Mouse (Mus musculus) MEL (cell line): ENCODE results near the gene Plxnc1.

Experiments
- CTCF ChIP-seq, 3 experiments: IDR thresholded peaks in 2 of 3; conservative IDR thresholded peaks in 1 of 3; 2 replicates each; pipeline ENCODE4 v1.5.1; 2011 to 2012; ENCODE audit warnings: low read length in 3 of 3, low read depth in 2 of 3, mild to moderate bottlenecking in 2 of 3, improper control_type of control experiment in 1 of 3, inconsistent platforms in 1 of 3, mixed read lengths in 1 of 3, moderate library complexity in 1 of 3; ENCODE audit not compliant: control insufficient read depth in 1 of 3, insufficient read depth in 1 of 3, poor library complexity in 1 of 3, severe bottlenecking in 1 of 3
- MAX ChIP-seq: IDR thresholded peaks from 2 replicates; pipeline ENCODE4 v1.6.1; 2011; ENCODE audit warnings: low read length, improper control_type of control experiment
- TBP ChIP-seq: IDR thresholded peaks from 2 replicates; pipeline ENCODE4 v1.8.0; 2011; ENCODE audit warnings: low read depth, low read length, improper control_type of control experiment
- USF1 ChIP-seq: IDR thresholded peaks from 2 replicates; pipeline ENCODE4 v1.6.1; 2014; ENCODE audit warnings: low read depth, mild to moderate bottlenecking, inconsistent platforms, low read length, improper control_type of control experiment, moderate library complexity
- ZC3H11A ChIP-seq: IDR thresholded peaks from 2 replicates; pipeline ENCODE4 v1.6.1; 2012; ENCODE audit warnings: low read depth, mild to moderate bottlenecking, inconsistent platforms, low read length, improper control_type of control experiment

DNA sequence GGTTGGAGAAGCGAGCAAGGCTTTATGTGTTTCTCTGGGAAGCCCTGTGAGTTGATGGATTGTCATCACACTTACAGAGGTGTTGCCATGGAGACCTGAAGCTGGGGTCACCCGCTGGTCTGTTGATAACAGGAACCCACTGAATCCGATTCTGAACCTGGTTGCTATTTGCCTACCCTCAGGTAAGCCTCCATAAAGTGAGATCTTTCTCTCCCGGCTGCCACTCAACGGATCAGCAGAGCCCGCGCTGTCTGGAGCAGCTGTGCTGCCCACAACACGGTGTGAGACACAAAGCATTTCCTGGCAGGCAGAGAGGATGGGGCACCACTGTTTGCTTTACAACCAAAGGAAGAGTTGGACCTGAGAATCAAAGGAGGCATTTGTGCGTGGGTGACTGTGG lies 79.4 kb downstream of the Plxnc1 start:
- TF ChIP-seq MAX = no peak
- no peak for TF ChIP-seq ZC3H11A
- no peak for TF ChIP-seq USF1
- no peak for TF ChIP-seq TBP
- no peak for TF ChIP-seq CTCF (IDR thresholded peaks at IDR 0.05 in 2 of 3, conservative IDR thresholded peaks at IDR 0.05 in 1 of 3; ENCODE audit: control insufficient read depth in 1 of 3, insufficient read depth in 1 of 3, low read depth in 2 of 3, low read length in 3 of 3, poor library complexity in 1 of 3, severe bottlenecking in 1 of 3)
